Mouse (Mus musculus) erythroblast, embryonic 14.5 days (primary cell): ENCODE measurements around the gene Ptprn. TPM values are rescaled to one million over a fixed set of nuclear protein-coding genes. Genes with fewer than 3 reads are reported as not detected.
A peak's percentile ranks its signal among the peaks of the same experiment; 100 is the strongest.

Experiments
- H3K27me3 ChIP-seq: 2 replicates; pipeline ENCODE4 v1.6.1; 2012; ENCODE audit warnings: inconsistent platforms; ENCODE audit not compliant: control insufficient read depth
- H3K36me3 ChIP-seq: 2 replicates; pipeline ENCODE4 v1.6.1; 2012; ENCODE audit warnings: mild to moderate bottlenecking, inconsistent platforms; ENCODE audit not compliant: control insufficient read depth
- H3K4me1 ChIP-seq: 2 replicates; pipeline ENCODE4 v1.6.1; 2012; ENCODE audit warnings: inconsistent platforms; ENCODE audit not compliant: control insufficient read depth
- H3K4me3 ChIP-seq: replicated peaks from 2 replicates; pipeline ENCODE3; 2012; ENCODE audit warnings: moderate library complexity, mild to moderate bottlenecking, inconsistent platforms
- H3K9me3 ChIP-seq: 2 replicates; pipeline ENCODE4 v1.6.1; 2012; ENCODE audit warnings: low read length, inconsistent platforms, mixed read lengths; ENCODE audit not compliant: control insufficient read depth
- GATA1 ChIP-seq: IDR thresholded peaks from 2 replicates; pipeline ENCODE4 v1.6.1; 2012; ENCODE audit warnings: low read length, inconsistent platforms, mixed read lengths
- TAL1 ChIP-seq: IDR thresholded peaks from 3 replicates; pipeline ENCODE4 v1.6.1; 2012; ENCODE audit warnings: low read length, inconsistent platforms, mixed read lengths
- polyA plus RNA-seq: library from polyadenylated mRNA; stranded (reverse); fragments of >175 nt; gene quantifications from 2 replicates; pipeline ENCODE4 v1.2.3, GENCODE M21; 2012

The Ptprn gene
- polyA plus RNA-seq, 1 experiment, result not detected

DNA sequence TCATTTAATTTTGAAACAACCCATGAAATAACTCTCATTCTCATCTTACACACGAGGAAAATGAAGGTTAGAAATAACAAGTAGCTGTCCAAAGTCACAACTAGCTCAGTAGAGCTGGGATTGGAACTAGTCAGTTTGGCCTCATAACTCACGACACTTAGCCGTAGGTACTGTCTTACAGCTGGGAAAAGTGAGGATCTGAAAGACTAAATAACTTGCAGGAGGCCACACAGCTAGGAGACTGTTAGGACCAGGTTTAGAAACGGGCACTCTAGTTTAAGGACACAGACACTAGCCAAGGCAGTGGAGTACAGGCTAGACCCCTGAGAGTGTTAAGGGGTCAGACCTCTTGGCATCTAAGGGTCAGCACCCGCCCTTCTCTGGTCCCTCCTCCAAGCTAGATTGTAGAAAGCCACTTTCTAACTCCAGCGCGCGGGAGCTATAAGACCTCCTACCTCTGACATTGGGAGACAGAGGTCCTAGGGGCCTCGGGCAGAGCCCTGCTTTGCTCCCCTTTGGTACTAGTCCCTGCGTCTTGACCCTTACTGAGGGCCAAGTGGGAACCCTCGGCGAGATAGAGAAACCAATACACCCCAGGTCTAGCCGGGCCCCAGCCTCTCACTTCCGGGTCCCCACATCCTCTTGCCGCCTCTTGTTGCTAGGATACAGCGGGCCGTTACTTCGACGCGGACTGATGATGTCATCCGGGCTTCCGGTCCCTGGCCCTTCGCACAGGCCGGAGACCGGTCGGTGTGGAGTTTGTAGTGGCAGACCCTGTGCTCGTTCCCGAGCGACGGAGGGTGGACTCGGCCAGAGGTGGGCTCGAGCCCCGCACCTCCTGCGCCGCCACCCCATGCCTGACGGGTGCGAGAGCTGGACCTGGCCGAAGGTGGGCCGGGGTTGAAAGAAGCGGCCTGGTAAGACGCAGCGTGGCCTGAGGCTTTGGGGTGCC lies 53.9 kb downstream of the Ptprn start, which contains the start of the genes Glb1l and Stk16:
TSS of gene Glb1l (minus strand) at position 678 of the 952 bp plus-strand sequence.
TSS of gene Stk16 (plus strand) at position 703 of the 952 bp plus-strand sequence.
- Histone ChIP-seq H3K27me3 (no peaks in the 10 kb centered on the region; the same call in 1 of the 2 replicates), H3K36me3 (peaks cover 44% of the 10 kb centered on the region), H3K4me1 (peaks cover 76% of the 10 kb centered on the region), H3K9me3 (no peaks in the 10 kb centered on the region), H3K4me3 (peak within 1 kb of the TSS; percentile 81)
- TF ChIP-seq GATA1, result no peak
- TF ChIP-seq TAL1, result no peak

DNA sequence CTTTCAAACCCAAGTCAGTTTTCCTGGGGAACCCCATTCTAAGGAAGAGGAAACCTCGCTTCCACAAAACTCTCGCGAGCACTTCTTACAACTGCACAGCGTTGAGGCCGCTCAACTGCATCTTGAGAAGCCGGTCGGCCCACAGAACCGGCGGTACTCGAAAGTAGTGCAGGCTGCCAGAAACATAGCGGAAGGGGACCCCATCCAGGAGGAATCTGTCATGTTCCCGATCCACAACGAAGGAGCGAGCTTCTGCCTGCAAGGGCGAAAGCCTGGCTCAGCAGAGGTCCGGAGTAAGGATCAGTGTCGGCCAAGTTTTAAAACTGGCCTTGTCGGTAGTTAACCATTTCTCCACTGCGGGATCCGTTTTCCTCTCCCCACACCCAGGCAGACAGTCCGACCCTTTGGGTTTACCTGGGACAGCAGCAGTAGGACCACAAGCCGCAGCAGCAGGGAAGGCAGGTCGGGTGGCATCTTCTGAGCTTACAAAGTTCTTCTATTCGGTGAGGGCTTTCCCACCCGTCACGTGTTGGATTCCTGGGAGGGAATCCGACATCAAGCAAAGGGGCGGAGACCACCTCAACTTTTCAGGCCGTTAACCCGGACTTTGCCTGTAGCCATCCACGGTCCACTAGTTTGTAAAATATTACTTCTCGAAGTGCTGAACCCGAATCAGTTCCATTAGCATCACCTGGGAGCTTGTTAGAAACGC lies 55.2 kb downstream of the Ptprn start:
- Histone ChIP-seq H3K36me3 (peaks cover 31% of the 10 kb centered on the region), H3K4me3 (peak overlapping the region; percentile 81), H3K4me1 (peaks cover 63% of the 10 kb centered on the region), H3K27me3 (no peaks in the 10 kb centered on the region; the same call in 1 of the 2 replicates), H3K9me3 (no peaks in the 10 kb centered on the region)
- no peak for TF ChIP-seq TAL1
- TF ChIP-seq GATA1, result no peak

GRCm38 (mm10) chr1:75201236-75201635 lies 63.1 kb downstream of the Ptprn start:
- Histone ChIP-seq H3K27me3 (no peaks in the 10 kb centered on the region), H3K4me1 (no peaks in the 10 kb centered on the region), H3K4me3 (no peak overlapping the region), H3K9me3 (no peaks in the 10 kb centered on the region), H3K36me3 (peaks cover 39% of the 10 kb centered on the region)
- no peak for TF ChIP-seq GATA1
- TF ChIP-seq TAL1, result no peak

Other genes starting within 250 kb of the Ptprn start
- 0.05 and 0.08 TPM in 2 replicates for gene Nhej1, start 139.3 kb downstream of the Ptprn start, polyA plus RNA-seq
- 0.05 TPM in 1 of 2 replicates, not detected in the other for gene Slc23a3, start 130.6 kb downstream of the Ptprn start, polyA plus RNA-seq
- 8.4 and 9.6 TPM in 2 replicates for gene Cnppd1, start 121.8 kb downstream of the Ptprn start, polyA plus RNA-seq
- 10.9 and 14.3 TPM in 2 replicates for gene Retreg2, start 121.7 kb downstream of the Ptprn start, polyA plus RNA-seq
- gene Zfand2b, start 95.9 kb downstream of the Ptprn start, polyA plus RNA-seq, result 6.7 and 7.3 TPM in 2 replicates
- 10.0 and 12.6 TPM in 2 replicates for gene Abcb6, start 84.1 kb downstream of the Ptprn start, polyA plus RNA-seq
- 0.98 and 1.2 TPM in 2 replicates for gene Ankzf1, start 72.4 kb downstream of the Ptprn start, polyA plus RNA-seq
- 25.7 and 26.4 TPM in 2 replicates for gene Atg9a, start 72.3 kb downstream of the Ptprn start, polyA plus RNA-seq
- 0.02 and 0.62 TPM in 2 replicates for gene Glb1l, start 53.7 kb downstream of the Ptprn start, polyA plus RNA-seq
- 13.2 and 18.8 TPM in 2 replicates for gene Stk16, start 53.7 kb downstream of the Ptprn start, polyA plus RNA-seq
- 5.9 and 9.5 TPM in 2 replicates for gene Tuba4a, start 44.6 kb downstream of the Ptprn start, polyA plus RNA-seq
- gene A630095N17Rik, start 32.4 kb downstream of the Ptprn start, polyA plus RNA-seq, result not detected in 2 replicates
- 24.2 and 27.6 TPM in 2 replicates for gene Dnajb2, start 28.1 kb downstream of the Ptprn start, polyA plus RNA-seq
- not detected in 2 replicates for gene Resp18, start 13.9 kb upstream of the Ptprn start, polyA plus RNA-seq
- 3.7 and 4.8 TPM in 2 replicates for gene Dnpep, start 53.5 kb upstream of the Ptprn start, polyA plus RNA-seq
- gene Des, start 95.8 kb upstream of the Ptprn start, polyA plus RNA-seq, result 0.03 and 0.12 TPM in 2 replicates
- gene Speg, start 110.8 kb upstream of the Ptprn start, polyA plus RNA-seq, result 0.10 and 0.18 TPM in 2 replicates
- gene Gmppa, start 171.4 kb upstream of the Ptprn start, polyA plus RNA-seq, result 11.6 and 12.7 TPM in 2 replicates
- 0.02 TPM in 1 of 2 replicates, not detected in the other for gene Asic4, start 185.9 kb upstream of the Ptprn start, polyA plus RNA-seq
- gene Chpf, start 214.8 kb upstream of the Ptprn start, polyA plus RNA-seq, result 0.26 and 0.30 TPM in 2 replicates
- gene Tmem198, start 215.0 kb upstream of the Ptprn start, polyA plus RNA-seq, result 0.04 and 0.13 TPM in 2 replicates
- gene Obsl1, start 241.9 kb upstream of the Ptprn start, polyA plus RNA-seq, result 0.12 and 0.15 TPM in 2 replicates
- not detected in 2 replicates for gene Inha, start 242.6 kb upstream of the Ptprn start, polyA plus RNA-seq